Mouse (Mus musculus) thymus, adult 2 months (tissue): ENCODE results near the gene Ambra1. TPM values are rescaled to one million over a fixed set of nuclear protein-coding genes. Genes with fewer than 3 reads are reported as not detected.

ENCODE experiments used
- DNase-seq: peaks from one replicate; pipeline ENCODE4 v3.0.0; 2021
- H3K27ac ChIP-seq: fragments of 200-500 bp; 2 replicates; pipeline ENCODE4 v1.5.1; 2012; ENCODE audit warnings: low read length, control low read depth; ENCODE audit not compliant: control insufficient read depth, insufficient read depth
- H3K27me3 ChIP-seq: fragments of 200-500 bp; 2 replicates; pipeline ENCODE4 v1.6.1; 2012; ENCODE audit warnings: mild to moderate bottlenecking, low read length, moderate library complexity, mixed read lengths; ENCODE audit not compliant: control insufficient read depth, insufficient read depth
- H3K36me3 ChIP-seq: fragments of 200-500 bp; 2 replicates; pipeline ENCODE4 v1.6.1; 2012; ENCODE audit warnings: mild to moderate bottlenecking, low read length, moderate library complexity; ENCODE audit not compliant: control insufficient read depth, insufficient read depth
- H3K4me1 ChIP-seq: fragments of 200-500 bp; replicated peaks from 2 replicates; pipeline ENCODE4 v1.6.1; 2012; ENCODE audit warnings: low read length; ENCODE audit not compliant: control insufficient read depth, insufficient read depth
- H3K4me3 ChIP-seq: fragments of 200-500 bp; 2 replicates; pipeline ENCODE4 v1.5.1; 2012; ENCODE audit warnings: mild to moderate bottlenecking, low read length, control low read depth, moderate library complexity; ENCODE audit not compliant: control insufficient read depth, insufficient read depth
- CTCF ChIP-seq: fragments of 200-500 bp; IDR thresholded peaks from 2 replicates; pipeline ENCODE4 v1.5.1; 2012; ENCODE audit warnings: mild to moderate bottlenecking, control low read depth, low read length, moderate library complexity, borderline replicate concordance; ENCODE audit not compliant: control insufficient read depth, poor library complexity, insufficient read depth; ENCODE audit errors: extremely low read depth
- POLR2A ChIP-seq: fragments of 200-500 bp; IDR thresholded peaks from 2 replicates; pipeline ENCODE4 v1.6.1; 2012; ENCODE audit warnings: mild to moderate bottlenecking, low read length, control low read depth, moderate library complexity; ENCODE audit not compliant: control insufficient read depth, poor library complexity, insufficient read depth; ENCODE audit errors: extremely low read depth
- WGBS: fragments of 180-500 bp; shearing (Covaris S2); methylation state at CpG from one replicate; pipeline ENCODE4 v1.1.7; 2018; 5-methylcytosine and 5-hydroxymethylcytosine counted together
- polyA plus RNA-seq: library from polyadenylated mRNA; depleted of rRNA; stranded (reverse); fragments of >200 nt; gene quantifications from 2 replicates; pipeline ENCODE4 v1.2.3, GENCODE M21; 2012

The Ambra1 gene
- polyA plus RNA-seq, 1 experiment: 35.0 TPM

- H3K4me1 ChIP-seq: no peaks in the 10 kb centered on the region
- H3K27ac ChIP-seq: no peak overlapping the region
- no peaks in the 10 kb centered on the region for H3K27me3 ChIP-seq
- TF ChIP-seq POLR2A: no peak
- no peak for TF ChIP-seq CTCF
- no peak for DNase-seq
- 30% methylated on average over 4 of the region's 4 CpGs for WGBS
- H3K4me3 ChIP-seq: no peak overlapping the region
- H3K36me3 ChIP-seq: no peaks in the 10 kb centered on the region
Measured at GRCm38 (mm10) chr2:91729571-91729970, 363 bp upstream of the Ambra1 start.

- no peaks in the 10 kb centered on the region for H3K4me1 ChIP-seq
- H3K27me3 ChIP-seq: no peaks in the 10 kb centered on the region
- H3K27ac ChIP-seq: no peak overlapping the region
- WGBS: 98% methylated on average over 5 of the region's 5 CpGs
- no peak overlapping the region for H3K4me3 ChIP-seq
- H3K36me3 ChIP-seq: no peaks in the 10 kb centered on the region
- TF ChIP-seq POLR2A (no peak), CTCF (no peak)
- DNase-seq: no peak
Measured at GRCm38 (mm10) chr2:91735221-91735620, 5.3 kb downstream of the Ambra1 start.

GRCm38 (mm10) chr2:91739586-91739985 lies 9.7 kb downstream of the Ambra1 start:
- no peak for DNase-seq
- WGBS: 97% methylated on average over 1 of the region's 1 CpGs
- Histone ChIP-seq H3K27ac (no peak overlapping the region), H3K4me3 (no peak overlapping the region), H3K27me3 (no peaks in the 10 kb centered on the region), H3K4me1 (no peaks in the 10 kb centered on the region), H3K36me3 (no peaks in the 10 kb centered on the region)
- TF ChIP-seq POLR2A (no peak), CTCF (no peak)

- Histone ChIP-seq H3K27ac (no peak overlapping the region), H3K4me3 (no peak overlapping the region), H3K36me3 (no peaks in the 10 kb centered on the region), H3K27me3 (no peaks in the 10 kb centered on the region), H3K4me1 (no peaks in the 10 kb centered on the region)
- no peak for TF ChIP-seq POLR2A
- TF ChIP-seq CTCF: no peak
- DNase-seq: no peak
- WGBS: 97% methylated on average over 5 of the region's 5 CpGs
Measured at GRCm38 (mm10) chr2:91744686-91745085, 14.8 kb downstream of the Ambra1 start.

GRCm38 (mm10) chr2:91749811-91750261 lies 19.9 kb downstream of the Ambra1 start:
- no peak overlapping the region for H3K4me3 ChIP-seq
- no peaks in the 10 kb centered on the region for H3K4me1 ChIP-seq
- no peak for TF ChIP-seq CTCF
- TF ChIP-seq POLR2A: no peak
- no peaks in the 10 kb centered on the region for H3K27me3 ChIP-seq
- WGBS: 83% methylated on average over 2 of the region's 2 CpGs
- no peak overlapping the region for H3K27ac ChIP-seq
- no peak for DNase-seq
- no peaks in the 10 kb centered on the region for H3K36me3 ChIP-seq

GRCm38 (mm10) chr2:91771921-91772705 lies 42.2 kb downstream of the Ambra1 start:
- Histone ChIP-seq H3K27me3 (no peaks in the 10 kb centered on the region), H3K4me1 (peaks cover 4% of the 10 kb centered on the region; the same call in 1 of the 2 replicates), H3K36me3 (peaks cover 63% of the 10 kb centered on the region), H3K27ac (no peak overlapping the region), H3K4me3 (no peak overlapping the region)
- no peak for DNase-seq
- no peak for TF ChIP-seq POLR2A
- no peak for TF ChIP-seq CTCF
- WGBS: 97% methylated on average over 17 of the region's 17 CpGs
